Mouse (Mus musculus) cortical plate, adult 2 months (tissue): Measurements from ENCODE around the gene Map1b.

Experiments used
- CTCF ChIP-seq: fragments of 200-500 bp; IDR thresholded peaks from 2 replicates; pipeline ENCODE4 v1.5.1; 2011; ENCODE audit warnings: mild to moderate bottlenecking, control low read depth, low read length; ENCODE audit not compliant: insufficient read depth; ENCODE audit errors: extremely low read depth
- POLR2A ChIP-seq: fragments of 200-500 bp; IDR thresholded peaks from 2 replicates; pipeline ENCODE4 v1.6.1; 2011; ENCODE audit warnings: mild to moderate bottlenecking, low read length, control low read depth; ENCODE audit not compliant: insufficient read depth; ENCODE audit errors: extremely low read depth

DNA sequence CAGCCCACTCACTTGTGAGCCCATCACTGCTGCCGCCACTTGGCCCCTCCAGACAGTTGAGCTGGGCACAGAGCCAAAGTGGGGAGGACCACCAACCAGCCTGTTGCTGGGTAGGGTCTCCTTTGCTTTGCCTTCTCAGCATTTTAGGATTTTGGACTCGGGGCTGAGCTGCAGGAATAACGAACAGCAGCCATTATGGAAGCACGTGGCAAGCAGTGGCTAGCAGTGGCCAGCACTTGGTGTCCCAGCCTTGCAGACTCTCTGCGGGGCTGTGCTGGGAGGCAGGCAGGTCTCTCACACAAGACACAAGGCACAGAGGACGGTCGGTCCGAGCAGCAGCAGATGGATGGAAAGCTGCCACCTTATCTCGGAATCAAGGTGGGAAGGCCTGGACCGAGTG is 31.4 kb downstream of the Map1b start:
- TF ChIP-seq CTCF (no peak), POLR2A (no peak)
